Mouse (Mus musculus) testis, adult 2 months (tissue): ENCODE measurements at regions not wholly inside any gene's neighbourhood (a gene's known extent, or its start where the extent isn't known, plus 50 kb on each side); places are given as distances from the start of the nearest gene placed in this dataset.

Experiments
- CTCF ChIP-seq: fragments of 200-500 bp; IDR thresholded peaks from 2 replicates; pipeline ENCODE4 v1.5.1; 2012; ENCODE audit warnings: low read depth, mild to moderate bottlenecking, inconsistent platforms, low read length, moderate library complexity; ENCODE audit not compliant: control insufficient read depth, insufficient read depth, insufficient replicate concordance
- POLR2A ChIP-seq: fragments of 200-500 bp; IDR thresholded peaks from 2 replicates; pipeline ENCODE4 v1.6.1; 2012; ENCODE audit warnings: low read depth, mild to moderate bottlenecking, inconsistent platforms, low read length, moderate library complexity; ENCODE audit not compliant: control insufficient read depth

DNA sequence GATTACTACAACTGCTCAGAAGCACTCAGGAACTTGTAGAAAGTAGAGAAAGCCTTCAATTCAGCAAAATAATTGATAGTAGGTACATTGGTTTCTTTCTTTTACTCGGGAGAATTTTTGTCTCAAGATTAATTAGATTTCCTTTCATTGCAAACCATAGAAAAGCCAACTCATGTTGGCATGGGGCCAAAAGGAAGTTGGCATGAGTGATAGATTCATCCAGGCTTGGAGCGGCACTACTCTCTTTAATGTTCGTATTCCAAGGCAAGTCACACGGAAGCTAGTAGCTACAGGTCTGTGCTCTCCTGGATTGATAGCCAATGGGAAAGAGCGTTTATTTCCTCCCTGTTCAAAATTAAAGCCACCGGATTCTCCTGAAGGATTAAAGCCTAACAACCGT, 580.6 kb upstream of the A1bg start:
- TF ChIP-seq CTCF: no peak
- no peak for TF ChIP-seq POLR2A
